Mouse (Mus musculus) cerebellum, adult 2 months (tissue): ENCODE data around the gene Uri1.

Experiments
- CTCF ChIP-seq: fragments of 200-500 bp; IDR thresholded peaks from 2 replicates; pipeline ENCODE4 v1.5.1; 2011; ENCODE audit warnings: low read depth, mild to moderate bottlenecking, control low read depth, low read length, moderate library complexity, borderline replicate concordance; ENCODE audit not compliant: insufficient read depth
- POLR2A ChIP-seq: fragments of 200-500 bp; IDR thresholded peaks from 2 replicates; pipeline ENCODE4 v1.6.1; 2011; ENCODE audit warnings: low read length, control low read depth, borderline replicate concordance; ENCODE audit not compliant: insufficient read depth

DNA sequence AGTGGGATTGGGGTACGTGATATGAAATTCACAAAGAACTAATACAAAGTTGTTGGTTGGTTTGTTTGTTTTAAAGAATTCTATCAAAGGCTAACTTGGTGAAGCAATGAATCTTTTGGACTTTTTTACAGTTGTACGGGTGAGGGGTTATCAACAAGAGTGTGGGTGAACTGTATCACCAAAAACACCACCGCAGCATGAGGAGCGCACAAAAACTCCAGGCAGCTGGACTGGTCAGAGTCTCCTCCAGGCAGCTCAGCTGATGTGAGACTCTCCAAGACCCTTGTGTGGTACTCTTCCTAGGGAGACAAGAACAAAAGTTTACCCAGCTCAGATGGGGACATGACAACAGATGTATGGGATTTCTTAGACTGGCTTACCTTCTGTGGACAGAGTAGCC lies 7.8 kb upstream of the Uri1 start:
- TF ChIP-seq POLR2A (no peak), CTCF (no peak)
